Mouse (Mus musculus): ENCODE measurements around the gene Taf12. TPM values are rescaled to one million over a fixed set of nuclear protein-coding genes. Genes with fewer than 3 reads are reported as not detected.

The Taf12 gene
- polyA plus RNA-seq (2016; fragmentation: Nextera tagmentation; extraction: Ambion mirVana) = 71.0 and 73.1 TPM in 2 replicates

DNA sequence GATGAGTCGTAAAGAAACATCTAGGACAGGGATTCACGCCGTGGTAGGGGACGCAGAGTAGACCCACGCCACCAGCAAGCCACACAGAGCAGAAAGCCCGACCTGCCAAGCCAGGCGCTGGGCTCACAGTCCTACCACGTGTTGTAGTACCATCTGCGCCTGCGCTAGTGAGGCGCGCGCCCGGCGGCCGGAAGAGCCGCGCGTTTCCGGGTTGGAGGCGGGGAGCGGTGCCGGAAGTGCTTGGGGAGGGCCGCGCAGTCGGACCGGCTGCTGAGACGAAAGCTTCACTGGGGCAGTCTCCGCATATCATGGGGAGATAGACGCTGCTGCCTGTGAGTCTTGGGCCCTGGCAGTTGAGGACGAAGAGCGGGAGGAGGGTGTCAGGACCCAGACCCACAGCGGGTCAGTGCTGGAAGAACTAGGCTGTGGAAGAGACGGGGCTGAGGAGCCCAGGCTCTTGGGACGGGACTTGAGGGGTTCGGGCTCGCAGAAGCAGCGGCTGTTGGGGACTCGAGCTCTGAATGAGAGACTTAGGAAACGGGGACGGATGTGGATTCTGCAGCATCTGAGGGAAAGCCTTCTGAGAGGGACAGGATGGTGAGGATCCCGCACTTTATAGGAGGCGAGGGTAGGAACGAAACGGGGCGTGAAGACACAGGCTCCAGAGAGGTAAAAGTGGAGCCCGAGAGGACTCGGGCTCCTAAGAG, at the start of gene Taf12:
Taf12 (plus strand) TSS at position 220 of the 707 bp plus-strand sequence.
- H3K27me3 ChIP-seq (ENCODE audit: poor library complexity, severe bottlenecking) = no peaks in the 10 kb centered on the region
- H3K36me3 ChIP-seq (replicated peaks) = peaks cover 4% of the 10 kb centered on the region; the same call in 1 of the 2 replicates
- H3K4me3 ChIP-seq = peak within 1 kb of the TSS; percentile 81
- under 1% methylated on average over 48 of the region's 48 CpGs for WGBS
- peak; percentile 95 for DNase-seq (ENCODE audit: extremely low spot score, low spot score)
- H3K27ac ChIP-seq = peak within 1 kb of the TSS; percentile 94
- H3K9me3 ChIP-seq = no peaks in the 10 kb centered on the region
- peaks cover 35% of the 10 kb centered on the region for H3K4me1 ChIP-seq

DNA sequence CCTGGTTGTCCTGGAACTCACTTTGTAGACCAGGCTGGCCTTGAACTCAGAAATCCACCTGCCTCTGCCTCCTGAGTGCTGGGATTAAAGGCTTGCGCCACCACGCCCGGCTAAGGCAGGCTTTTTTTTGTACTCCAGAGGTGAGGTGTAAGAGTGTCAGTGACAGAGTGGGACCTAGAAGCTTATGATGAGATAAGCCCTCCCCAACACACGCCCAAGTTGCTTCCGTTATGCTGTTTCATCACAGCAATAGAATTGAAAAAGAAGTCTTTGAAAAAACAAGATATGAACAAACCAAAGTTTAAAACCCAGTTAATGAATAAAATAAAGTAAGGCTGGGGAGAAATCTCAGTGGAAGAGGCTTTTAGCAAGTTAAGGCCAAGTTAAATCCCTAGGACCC, 43.8 kb upstream of the Taf12 start:
- H3K27me3 ChIP-seq (ENCODE audit: poor library complexity, severe bottlenecking) = no peaks in the 10 kb centered on the region
- no peaks in the 10 kb centered on the region for H3K9me3 ChIP-seq
- no peak overlapping the region for H3K27ac ChIP-seq
- no peak overlapping the region for H3K4me3 ChIP-seq
- WGBS = 96% methylated on average over 5 of the region's 5 CpGs
- H3K4me1 ChIP-seq = no peaks in the 10 kb centered on the region
- peaks cover 99% of the 10 kb centered on the region for H3K36me3 ChIP-seq (replicated peaks)
- no peak for DNase-seq (ENCODE audit: extremely low spot score, low spot score)

DNA sequence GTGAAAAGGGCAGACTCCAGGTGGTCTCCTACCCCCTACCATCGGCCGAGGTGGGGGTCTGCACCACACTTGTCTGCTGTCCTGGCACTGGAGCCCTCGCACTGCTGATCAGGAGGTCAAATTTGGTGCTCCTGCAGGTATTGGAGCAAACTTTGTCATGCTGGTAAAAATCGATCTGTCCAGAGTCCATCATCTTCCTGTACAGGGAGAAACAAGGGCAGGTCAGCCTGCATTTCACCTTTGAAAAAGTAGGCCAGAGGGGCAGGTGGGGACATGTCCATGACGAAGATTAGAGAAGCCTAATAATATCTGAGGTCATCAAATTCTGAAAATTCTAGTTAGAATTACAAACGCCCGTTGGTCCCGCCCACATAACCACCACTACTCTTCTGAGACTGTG, 39.5 kb upstream of the Taf12 start:
- H3K27me3 ChIP-seq (ENCODE audit: poor library complexity, severe bottlenecking) = no peaks in the 10 kb centered on the region
- H3K9me3 ChIP-seq = no peaks in the 10 kb centered on the region
- H3K4me1 ChIP-seq = no peaks in the 10 kb centered on the region
- DNase-seq (ENCODE audit: extremely low spot score, low spot score) = no peak
- no peak overlapping the region for H3K27ac ChIP-seq
- H3K36me3 ChIP-seq (replicated peaks) = peaks cover 100% of the 10 kb centered on the region
- H3K4me3 ChIP-seq = no peak overlapping the region
- WGBS = 94% methylated on average over 8 of the region's 8 CpGs

DNA sequence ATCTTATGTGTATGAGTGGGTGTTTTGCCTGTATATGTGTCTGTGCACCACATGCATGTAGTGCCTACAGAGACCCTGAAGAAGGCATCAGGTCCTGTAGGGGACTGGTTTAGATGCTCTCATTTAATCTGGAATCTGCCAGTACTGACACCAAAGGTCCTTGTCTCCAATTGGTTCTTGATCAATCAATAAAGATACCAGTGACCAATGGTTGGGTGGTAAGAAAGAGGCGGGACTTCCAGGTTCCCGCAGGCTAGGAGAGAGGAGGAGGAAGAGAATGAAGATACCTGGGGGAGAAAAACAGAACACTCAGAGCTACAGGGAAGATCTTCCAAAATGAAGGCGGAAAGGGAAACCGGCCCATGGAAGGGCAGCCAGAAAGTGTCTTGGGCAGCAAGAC, 35.8 kb upstream of the Taf12 start:
- no peaks in the 10 kb centered on the region for H3K4me1 ChIP-seq
- no peaks in the 10 kb centered on the region for H3K9me3 ChIP-seq
- H3K4me3 ChIP-seq = no peak overlapping the region
- peaks cover 99% of the 10 kb centered on the region for H3K36me3 ChIP-seq (replicated peaks)
- H3K27ac ChIP-seq = no peak overlapping the region
- H3K27me3 ChIP-seq (ENCODE audit: poor library complexity, severe bottlenecking) = no peaks in the 10 kb centered on the region
- 86% methylated on average over 4 of the region's 4 CpGs for WGBS
- DNase-seq (ENCODE audit: extremely low spot score, low spot score) = no peak

DNA sequence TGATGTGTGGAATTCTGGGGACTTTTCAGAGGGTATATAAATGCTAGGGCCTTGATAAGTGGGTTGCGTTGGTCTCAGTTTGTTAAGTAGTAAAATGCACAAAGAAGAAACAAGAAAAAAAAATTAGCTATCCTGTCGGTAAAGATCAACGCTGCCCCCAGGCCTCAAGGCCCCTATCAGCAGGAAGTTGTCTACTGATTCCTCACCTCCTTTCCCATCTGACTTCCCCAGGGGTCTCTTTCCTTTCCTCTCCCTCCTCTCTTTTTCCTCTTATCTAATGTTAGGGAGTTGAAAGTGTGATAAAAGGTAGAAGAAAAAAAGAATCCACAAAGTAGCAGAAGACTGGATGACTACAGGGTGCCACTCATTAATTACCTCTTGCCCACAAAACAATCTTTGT, 33.8 kb upstream of the Taf12 start:
- no peak for DNase-seq (ENCODE audit: extremely low spot score, low spot score)
- Histone ChIP-seq H3K9me3 (no peaks in the 10 kb centered on the region), H3K4me3 (no peak overlapping the region), H3K4me1 (no peaks in the 10 kb centered on the region), H3K27me3 (ENCODE audit: poor library complexity, severe bottlenecking) (no peaks in the 10 kb centered on the region), H3K27ac (no peak overlapping the region), H3K36me3 (replicated peaks) (peaks cover 95% of the 10 kb centered on the region)
- WGBS = 92% methylated on average over 3 of the region's 3 CpGs

DNA sequence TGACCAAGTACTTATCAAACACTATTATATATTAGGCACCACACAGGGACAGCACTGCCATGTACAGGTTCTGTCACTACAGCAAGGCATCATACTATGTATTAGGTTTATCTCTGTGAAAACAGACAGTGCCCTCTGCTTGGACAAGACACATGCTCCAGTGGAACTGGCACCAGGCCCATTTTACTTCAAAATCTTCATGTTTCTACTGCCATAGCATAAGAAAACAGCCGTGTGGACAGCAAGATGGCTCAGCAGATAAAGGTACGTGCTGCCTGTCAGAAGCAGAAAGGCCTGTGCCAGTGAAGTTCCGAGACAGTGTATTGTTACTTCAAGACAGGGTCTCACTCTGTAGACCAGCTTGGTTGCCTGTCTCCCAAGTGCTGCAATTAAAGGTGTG, 33.0 kb upstream of the Taf12 start:
- Histone ChIP-seq H3K9me3 (no peaks in the 10 kb centered on the region), H3K4me3 (no peak overlapping the region), H3K27me3 (ENCODE audit: poor library complexity, severe bottlenecking) (no peaks in the 10 kb centered on the region), H3K36me3 (replicated peaks) (peaks cover 95% of the 10 kb centered on the region), H3K27ac (no peak overlapping the region), H3K4me1 (no peaks in the 10 kb centered on the region)
- 92% methylated on average over 3 of the region's 3 CpGs for whole genome bisulfite sequencing
- no peak for DNase-seq (ENCODE audit: extremely low spot score, low spot score)

DNA sequence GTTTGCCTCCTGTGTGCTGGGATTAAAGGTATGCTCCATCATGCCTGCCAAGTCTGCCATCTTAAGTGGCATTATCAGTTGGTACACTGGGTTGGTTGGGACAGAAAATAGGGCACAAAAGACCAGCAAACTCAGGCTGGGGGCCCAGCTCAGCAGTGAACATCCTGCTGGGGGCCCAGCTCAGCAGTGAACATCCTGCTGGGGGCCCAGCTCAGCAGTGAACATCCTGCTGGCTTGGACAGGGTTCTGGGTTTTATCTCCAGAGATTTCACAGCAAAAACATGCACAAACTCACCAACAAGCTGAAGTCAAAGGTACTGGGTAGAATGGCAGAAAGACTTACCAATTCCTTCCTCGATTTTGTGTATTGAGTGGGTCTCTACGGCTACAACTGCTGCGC, 28.5 kb upstream of the Taf12 start:
- Histone ChIP-seq H3K27ac (no peak overlapping the region), H3K27me3 (ENCODE audit: poor library complexity, severe bottlenecking) (no peaks in the 10 kb centered on the region), H3K4me3 (no peak overlapping the region), H3K4me1 (no peaks in the 10 kb centered on the region), H3K9me3 (no peaks in the 10 kb centered on the region), H3K36me3 (replicated peaks) (peaks cover 95% of the 10 kb centered on the region)
- DNase-seq (ENCODE audit: extremely low spot score, low spot score) = no peak
- WGBS = 98% methylated on average over 3 of the region's 3 CpGs

DNA sequence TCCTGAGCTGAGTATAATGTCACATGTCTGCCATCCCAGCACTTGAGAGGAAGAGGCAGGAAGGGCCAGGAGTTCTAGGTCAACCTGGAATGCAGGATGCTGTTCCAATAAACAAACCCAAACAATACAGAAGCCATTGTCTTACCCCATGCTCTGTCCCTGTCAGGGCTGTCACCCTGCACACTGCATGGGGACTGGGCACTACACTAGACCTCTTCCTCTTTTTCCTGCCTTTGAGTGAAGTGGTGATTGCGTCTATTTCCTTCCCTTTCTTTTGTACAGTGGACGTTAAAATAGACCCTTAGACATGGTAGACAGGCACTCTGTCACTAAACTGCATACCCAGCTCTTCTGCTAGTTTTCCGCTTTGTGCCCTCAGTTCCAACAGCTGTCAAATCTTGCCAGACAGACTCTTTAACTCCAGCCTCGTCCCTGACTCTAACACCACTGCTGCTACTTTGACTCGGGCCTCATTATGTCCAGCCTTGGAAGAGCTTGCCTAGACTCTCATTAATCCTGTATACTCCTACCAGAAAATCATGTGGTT, 26.7 kb upstream of the Taf12 start:
- Histone ChIP-seq H3K36me3 (replicated peaks) (peaks cover 96% of the 10 kb centered on the region), H3K27ac (no peak overlapping the region), H3K9me3 (no peaks in the 10 kb centered on the region), H3K27me3 (ENCODE audit: poor library complexity, severe bottlenecking) (no peaks in the 10 kb centered on the region), H3K4me3 (no peak overlapping the region), H3K4me1 (no peaks in the 10 kb centered on the region)
- 88% methylated on average over 5 of the region's 5 CpGs for WGBS
- no peak for DNase-seq (ENCODE audit: extremely low spot score, low spot score)

DNA sequence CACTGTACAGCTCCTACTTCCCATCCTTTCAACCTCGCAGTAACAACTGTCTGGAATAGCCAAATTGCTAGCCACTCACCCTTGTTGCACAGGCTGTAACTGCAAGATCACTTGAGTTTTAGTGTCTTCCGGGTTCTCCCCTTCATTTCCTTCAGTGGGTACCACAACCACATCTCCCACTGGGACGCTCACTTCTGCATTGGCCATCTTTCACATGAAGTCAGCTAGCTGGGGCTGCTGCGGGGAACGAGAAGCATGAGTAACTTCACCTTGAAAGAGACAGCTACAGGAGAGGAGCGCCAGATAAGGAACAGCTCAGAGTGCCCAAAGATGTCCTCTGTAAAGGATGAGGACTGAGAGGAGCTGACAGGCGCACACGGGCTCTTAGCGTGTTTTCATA, 22.6 kb upstream of the Taf12 start:
- Histone ChIP-seq H3K27me3 (ENCODE audit: poor library complexity, severe bottlenecking) (no peaks in the 10 kb centered on the region), H3K4me1 (0 out of 2 replicates have a peak, but pooled peaks cover 4% of the 10 kb centered on the region), H3K36me3 (replicated peaks) (peaks cover 62% of the 10 kb centered on the region), H3K9me3 (no peaks in the 10 kb centered on the region), H3K4me3 (no peak overlapping the region), H3K27ac (no peak overlapping the region)
- WGBS = 95% methylated on average over 9 of the region's 9 CpGs
- DNase-seq (ENCODE audit: extremely low spot score, low spot score) = no peak

DNA sequence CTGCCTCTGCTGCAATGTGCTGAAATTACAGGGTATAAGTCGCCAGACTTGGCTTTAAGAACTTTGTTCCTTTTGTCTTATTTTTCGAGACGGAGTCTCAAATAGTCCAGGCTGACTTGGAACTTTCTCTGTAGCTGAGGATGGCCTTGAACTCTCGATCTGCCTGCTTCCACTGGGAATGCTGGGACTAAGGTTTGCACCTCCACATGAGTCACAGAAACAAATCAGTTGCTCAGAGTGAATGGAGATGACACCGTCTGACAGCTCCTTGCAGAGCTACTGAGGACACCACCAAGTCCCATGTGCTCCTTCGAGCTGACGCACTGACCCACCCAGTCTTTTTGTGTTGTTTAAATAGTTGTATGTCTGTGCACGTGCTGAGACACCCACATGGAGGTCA, 21.0 kb upstream of the Taf12 start:
- Histone ChIP-seq H3K9me3 (no peaks in the 10 kb centered on the region), H3K4me1 (0 out of 2 replicates have a peak, but pooled peaks cover 4% of the 10 kb centered on the region), H3K4me3 (no peak overlapping the region), H3K36me3 (replicated peaks) (peaks cover 53% of the 10 kb centered on the region), H3K27ac (no peak overlapping the region), H3K27me3 (ENCODE audit: poor library complexity, severe bottlenecking) (no peaks in the 10 kb centered on the region)
- WGBS = 90% methylated on average over 8 of the region's 8 CpGs
- DNase-seq (ENCODE audit: extremely low spot score, low spot score) = no peak

DNA sequence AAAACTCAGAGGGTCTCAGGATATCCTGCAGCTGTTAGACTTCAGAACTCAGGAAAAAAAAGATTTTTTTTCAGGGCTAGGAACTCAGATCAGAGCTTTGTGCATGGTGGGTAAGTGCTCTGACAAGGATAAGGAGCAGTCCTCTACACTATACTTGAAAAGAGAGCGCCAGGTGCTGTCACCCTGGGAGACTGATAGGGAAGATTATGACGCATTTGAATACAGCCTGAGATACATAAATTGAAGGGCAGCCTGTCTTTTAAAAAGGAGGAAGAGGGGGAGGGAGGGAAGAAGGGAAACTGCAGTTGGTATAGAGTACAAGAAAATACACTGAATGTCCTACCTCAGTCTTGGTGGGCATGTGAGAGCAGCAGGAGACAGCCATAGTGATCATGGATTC, 20.6 kb upstream of the Taf12 start:
- Histone ChIP-seq H3K4me1 (0 out of 2 replicates have a peak, but pooled peaks cover 4% of the 10 kb centered on the region), H3K27me3 (ENCODE audit: poor library complexity, severe bottlenecking) (no peaks in the 10 kb centered on the region), H3K9me3 (no peaks in the 10 kb centered on the region), H3K27ac (no peak overlapping the region), H3K36me3 (replicated peaks) (peaks cover 53% of the 10 kb centered on the region), H3K4me3 (no peak overlapping the region)
- no peak for DNase-seq (ENCODE audit: extremely low spot score, low spot score)
- 98% methylated on average over 2 of the region's 2 CpGs for WGBS

DNA sequence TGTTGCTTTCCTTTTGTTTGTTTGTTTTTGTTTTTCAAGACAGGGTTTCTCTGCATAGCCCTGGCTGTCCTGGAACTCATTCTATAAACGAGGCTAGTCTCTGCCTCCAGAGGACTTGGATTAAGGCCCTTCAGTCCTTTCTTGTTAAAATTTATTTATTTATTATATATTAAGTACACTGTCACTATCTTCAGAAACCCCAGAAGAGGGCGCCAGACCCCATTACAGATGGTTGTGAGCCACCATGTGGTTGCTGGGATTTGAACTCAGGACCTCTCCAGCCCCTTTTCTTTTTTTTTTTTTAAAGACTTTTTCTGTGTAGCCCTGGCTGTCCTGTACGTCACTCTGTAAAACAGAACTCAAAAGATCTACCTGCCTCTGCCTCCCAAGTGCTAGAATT, 19.2 kb upstream of the Taf12 start:
- H3K9me3 ChIP-seq = no peaks in the 10 kb centered on the region
- peaks cover 40% of the 10 kb centered on the region for H3K36me3 ChIP-seq (replicated peaks)
- no peak overlapping the region for H3K27ac ChIP-seq
- peaks cover 14% of the 10 kb centered on the region for H3K4me1 ChIP-seq
- no peak for DNase-seq (ENCODE audit: extremely low spot score, low spot score)
- H3K4me3 ChIP-seq = no peak overlapping the region
- 82% methylated on average over 3 of the region's 3 CpGs for WGBS
- no peaks in the 10 kb centered on the region for H3K27me3 ChIP-seq (ENCODE audit: poor library complexity, severe bottlenecking)

DNA sequence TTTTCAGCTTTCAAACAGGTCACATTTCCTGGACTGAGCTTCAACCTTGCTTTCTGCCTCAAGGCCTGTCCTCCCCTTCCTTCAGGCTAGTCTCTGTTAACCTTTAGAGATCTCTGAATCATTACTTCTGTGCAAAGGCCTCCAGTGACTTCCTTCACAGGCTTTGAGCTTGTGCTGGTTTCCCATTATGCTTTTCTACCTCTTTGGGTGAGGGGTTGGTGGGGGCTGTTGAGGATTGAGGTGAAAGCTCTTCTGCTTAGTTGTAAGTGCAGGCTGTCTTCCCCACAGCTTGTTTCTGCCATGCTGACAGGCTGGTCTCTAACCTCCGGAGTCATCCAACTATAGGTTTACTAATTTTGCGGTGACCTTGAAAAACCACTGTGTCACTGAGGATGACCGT, 17.8 kb upstream of the Taf12 start:
- H3K27me3 ChIP-seq (ENCODE audit: poor library complexity, severe bottlenecking) = no peaks in the 10 kb centered on the region
- peaks cover 21% of the 10 kb centered on the region for H3K4me1 ChIP-seq
- H3K4me3 ChIP-seq = no peak overlapping the region
- no peak overlapping the region for H3K27ac ChIP-seq
- peaks cover 26% of the 10 kb centered on the region for H3K36me3 ChIP-seq (replicated peaks)
- no peak for DNase-seq (ENCODE audit: extremely low spot score, low spot score)
- WGBS = 94% methylated on average over 3 of the region's 3 CpGs
- H3K9me3 ChIP-seq = no peaks in the 10 kb centered on the region
